Mouse (Mus musculus) monocyte, adult 5-6 weeks (primary cell): ENCODE data around the gene Krt18. TPM values are rescaled to one million over a fixed set of nuclear protein-coding genes. Genes with fewer than 3 reads are reported as not detected.

Experiments
- ATAC-seq: fragments of 153-309, 156-312 bp; replicated peaks from 2 replicates; pipeline ENCODE4 v1.8.0; 2017; ENCODE audit warnings: mild to moderate bottlenecking; ENCODE audit not compliant: low TSS enrichment, insufficient number of reproducible peaks, severe bottlenecking, poor library complexity, low FRiP score
- total RNA-seq: library from RNA; stranded (forward); fragments of 200-1000, 200-491, 200-594 nt; gene quantifications from 3 replicates; pipeline ENCODE4 v1.2.3, GENCODE M21; 2017

The Krt18 gene
- total RNA-seq, 1 experiment from 2014 or later: 4.4 TPM

- no peak for ATAC-seq
These were observed 20.6 kb upstream of the Krt18 start for GRCm38 (mm10) chr15:102007097-102008069.

- no peak for ATAC-seq
These were observed 17.3 kb upstream of the Krt18 start for GRCm38 (mm10) chr15:102010569-102011245.

- ATAC-seq: no peak
These were observed 15.7 kb upstream of the Krt18 start for GRCm38 (mm10) chr15:102012260-102012765.

- ATAC-seq: no peak
These were observed 14.3 kb upstream of the Krt18 start for GRCm38 (mm10) chr15:102013651-102014050.

GRCm38 (mm10) chr15:102014848-102015247, 13.1 kb upstream of the Krt18 start:
- no peak for ATAC-seq

- no peak for ATAC-seq
These were observed 11.9 kb upstream of the Krt18 start for GRCm38 (mm10) chr15:102016096-102016495.

GRCm38 (mm10) chr15:102016787-102017186, 11.2 kb upstream of the Krt18 start:
- no peak for ATAC-seq

GRCm38 (mm10) chr15:102017918-102018463, 10.0 kb upstream of the Krt18 start:
- peak; percentile 42; the same call in 1 of the 2 replicates for ATAC-seq

- no peak for ATAC-seq
These were observed 5.5 kb upstream of the Krt18 start for GRCm38 (mm10) chr15:102022481-102022880.

GRCm38 (mm10) chr15:102023888-102024287, 4.1 kb upstream of the Krt18 start:
- no peak for ATAC-seq

- ATAC-seq: no peak
These were observed 2.7 kb upstream of the Krt18 start for GRCm38 (mm10) chr15:102025136-102025872.

- no peak for ATAC-seq
These were observed 1.6 kb upstream of the Krt18 start for GRCm38 (mm10) chr15:102026430-102026829.

- no peak for ATAC-seq
These were observed 6.4 kb downstream of the Krt18 start for GRCm38 (mm10) chr15:102034121-102035053.

- ATAC-seq: no peak
These were observed 12.3 kb downstream of the Krt18 start for GRCm38 (mm10) chr15:102040277-102040676.

GRCm38 (mm10) chr15:102041951-102042350, 14.0 kb downstream of the Krt18 start:
- ATAC-seq: no peak

- no peak for ATAC-seq
These were observed 16.8 kb downstream of the Krt18 start for GRCm38 (mm10) chr15:102044745-102045144.

- no peak for ATAC-seq
These were observed 17.7 kb downstream of the Krt18 start for GRCm38 (mm10) chr15:102045691-102046090.

- no peak for ATAC-seq
These were observed 20.0 kb downstream of the Krt18 start for GRCm38 (mm10) chr15:102048006-102048405.
